Mouse (Mus musculus): Measurements from ENCODE around the gene Set. TPM values are rescaled to one million over a fixed set of nuclear protein-coding genes. Genes with fewer than 3 reads are reported as not detected.

Gene Set
- polyA plus RNA-seq, 1 experiment from 2014 or later: 449 TPM

DNA sequence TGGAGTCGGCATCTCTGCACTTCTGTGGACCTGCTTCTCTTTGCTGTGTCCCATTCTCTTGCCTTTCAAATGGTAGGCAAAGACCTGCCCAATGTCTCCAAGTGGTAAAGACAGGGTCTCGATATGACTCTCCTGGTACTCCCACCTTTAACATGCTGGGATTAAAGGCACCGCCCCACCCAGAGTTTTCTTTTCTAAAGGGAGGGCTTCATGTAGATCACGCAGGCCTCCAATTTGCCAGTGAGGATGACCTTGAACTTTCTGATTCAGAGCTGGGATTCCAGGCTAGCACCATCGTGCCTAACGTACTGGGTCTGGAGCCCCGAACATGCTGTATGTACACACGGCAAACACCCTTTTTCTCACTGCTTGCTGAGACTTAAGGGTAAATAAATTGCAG is 6.1 kb downstream of the Set start:
- no peak for ATAC-seq (ENCODE audit: borderline replicate concordance, extremely low read depth, low FRiP score, low TSS enrichment)
- peaks cover 1% of the 10 kb centered on the region; the same call in 1 of the 2 replicates for H3K36me3 ChIP-seq
- H3K4me3 ChIP-seq: peak overlapping the region; percentile 65
- peak overlapping the region; percentile 59 for H3K9ac ChIP-seq
- H3K27ac ChIP-seq: peak overlapping the region; percentile 98
- H3K9me3 ChIP-seq: no peaks in the 10 kb centered on the region
- H3K27me3 ChIP-seq: no peaks in the 10 kb centered on the region
- WGBS: 4% methylated on average over 8 of the region's 8 CpGs
- H3K4me1 ChIP-seq: peaks cover 37% of the 10 kb centered on the region
- H3K4me2 ChIP-seq: peak overlapping the region; percentile 89

DNA sequence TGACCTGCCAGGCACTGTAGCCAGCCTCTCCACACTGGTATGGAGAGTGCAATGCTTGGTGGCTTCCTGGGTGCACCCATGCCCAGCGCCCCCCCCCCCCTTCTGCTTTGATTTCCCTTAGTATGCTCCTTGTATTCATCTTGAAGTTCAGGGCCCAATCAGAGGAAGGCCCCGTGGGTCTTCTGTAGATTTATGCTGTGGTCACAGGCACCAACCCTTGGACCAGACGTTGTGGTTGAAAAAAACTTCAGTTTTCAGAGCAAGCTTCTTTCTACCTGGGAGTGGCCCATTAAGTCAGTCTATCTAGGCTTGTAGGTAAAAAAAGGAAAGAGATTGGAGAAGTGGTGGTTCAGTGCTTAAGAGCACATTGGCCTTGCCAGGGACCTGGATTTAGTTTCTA is 6.6 kb downstream of the Set start:
- WGBS: 6% methylated on average over 3 of the region's 3 CpGs
- Histone ChIP-seq H3K4me1 (peaks cover 41% of the 10 kb centered on the region), H3K9ac (peak overlapping the region; percentile 59)

DNA sequence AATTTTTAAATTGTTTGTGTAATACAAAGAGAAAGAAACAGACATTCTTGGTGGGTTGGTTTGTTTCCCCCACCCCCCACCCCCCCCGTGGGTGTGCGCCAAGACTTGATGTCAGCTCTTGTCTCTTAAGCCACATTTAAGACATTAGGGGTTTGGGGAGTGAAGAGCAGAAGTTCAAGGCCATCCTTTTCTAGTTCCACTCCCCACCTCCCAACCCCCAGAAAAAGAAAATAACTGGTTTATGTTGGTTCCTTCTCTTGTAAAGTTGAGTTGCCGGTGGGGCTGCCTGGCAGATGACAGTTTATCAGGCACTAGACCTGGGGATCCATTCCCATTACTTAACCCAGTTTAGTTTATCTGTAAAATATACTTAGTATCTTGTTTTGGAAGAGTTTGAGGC is 7.1 kb downstream of the Set start:
- 35% methylated on average over 3 of the region's 3 CpGs for WGBS
- peak overlapping the region; percentile 89 for H3K4me2 ChIP-seq
- no peaks in the 10 kb centered on the region for H3K27me3 ChIP-seq
- peak overlapping the region; percentile 59; the same call in 1 of the 2 replicates for H3K9ac ChIP-seq
- peaks cover 41% of the 10 kb centered on the region for H3K4me1 ChIP-seq
- no peaks in the 10 kb centered on the region for H3K9me3 ChIP-seq
- peak overlapping the region; percentile 65; the same call in 1 of the 2 replicates for H3K4me3 ChIP-seq
- H3K36me3 ChIP-seq: peaks cover 12% of the 10 kb centered on the region
- H3K27ac ChIP-seq: peak overlapping the region; percentile 98
- ATAC-seq (ENCODE audit: borderline replicate concordance, extremely low read depth, low FRiP score, low TSS enrichment): no peak

More for the DNA sequence above, 6.6 kb downstream of the Set start:
- peaks cover 7% of the 10 kb centered on the region for H3K36me3 ChIP-seq
- peak overlapping the region; percentile 98 for H3K27ac ChIP-seq
- no peaks in the 10 kb centered on the region for H3K9me3 ChIP-seq
- H3K4me2 ChIP-seq: peak overlapping the region; percentile 89
- no peak for ATAC-seq (ENCODE audit: borderline replicate concordance, extremely low read depth, low FRiP score, low TSS enrichment)
- peak overlapping the region; percentile 65 for H3K4me3 ChIP-seq
- H3K27me3 ChIP-seq: no peaks in the 10 kb centered on the region

DNA sequence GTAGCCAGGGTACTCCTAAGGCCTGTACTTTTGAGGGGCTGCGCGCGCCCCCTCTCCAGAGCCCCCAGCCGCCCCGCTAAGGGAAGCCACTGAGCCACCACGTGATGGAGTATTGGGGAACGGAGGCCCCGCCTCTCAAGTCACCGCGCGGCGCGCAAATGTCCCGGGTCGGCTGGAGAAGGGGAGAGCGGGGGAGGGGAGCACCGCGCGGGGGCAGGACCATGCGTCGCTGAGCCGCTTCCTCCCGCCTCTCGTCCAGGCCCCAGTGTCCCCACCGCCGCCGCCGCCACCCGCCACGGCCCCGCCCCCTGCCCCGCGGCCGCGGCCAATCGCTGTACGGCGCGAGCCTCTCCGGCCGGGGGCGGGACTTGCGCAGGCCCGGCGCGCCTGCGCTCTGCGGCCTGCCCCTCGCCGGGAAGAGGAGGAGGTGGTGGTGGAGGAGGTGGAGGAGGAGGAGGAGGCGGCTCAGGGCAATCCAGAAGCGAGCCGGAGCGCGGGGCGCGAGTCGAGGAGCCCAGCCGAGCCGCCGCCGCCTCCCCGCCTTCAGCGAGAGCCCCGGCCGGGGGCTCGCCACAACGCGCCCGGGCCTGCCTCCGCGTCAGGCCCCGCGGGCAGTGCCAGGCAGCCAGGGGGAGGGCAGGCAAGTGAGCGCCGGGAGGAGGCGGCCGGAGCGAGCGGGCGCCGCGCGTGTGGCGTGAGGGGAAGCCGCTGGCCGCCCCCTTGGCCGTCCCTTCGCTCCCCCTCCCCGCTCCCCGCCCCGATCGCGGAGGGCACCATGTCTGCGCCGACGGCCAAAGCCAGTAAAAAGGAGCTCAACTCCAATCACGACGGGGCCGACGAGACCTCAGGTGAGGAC is 9.1 kb downstream of the Set start:
- Histone ChIP-seq H3K27me3 (no peaks in the 10 kb centered on the region), H3K27ac (peak overlapping the region; percentile 100), H3K4me3 (peak overlapping the region; percentile 93), H3K36me3 (peaks cover 27% of the 10 kb centered on the region), H3K9me3 (no peaks in the 10 kb centered on the region), H3K9ac (peak overlapping the region; percentile 100), H3K4me2 (peak overlapping the region; percentile 78), H3K4me1 (peaks cover 38% of the 10 kb centered on the region)
- WGBS: 1% methylated on average over 83 of the region's 101 CpGs
- ATAC-seq (ENCODE audit: borderline replicate concordance, extremely low read depth, low FRiP score, low TSS enrichment): peak; percentile 92

DNA sequence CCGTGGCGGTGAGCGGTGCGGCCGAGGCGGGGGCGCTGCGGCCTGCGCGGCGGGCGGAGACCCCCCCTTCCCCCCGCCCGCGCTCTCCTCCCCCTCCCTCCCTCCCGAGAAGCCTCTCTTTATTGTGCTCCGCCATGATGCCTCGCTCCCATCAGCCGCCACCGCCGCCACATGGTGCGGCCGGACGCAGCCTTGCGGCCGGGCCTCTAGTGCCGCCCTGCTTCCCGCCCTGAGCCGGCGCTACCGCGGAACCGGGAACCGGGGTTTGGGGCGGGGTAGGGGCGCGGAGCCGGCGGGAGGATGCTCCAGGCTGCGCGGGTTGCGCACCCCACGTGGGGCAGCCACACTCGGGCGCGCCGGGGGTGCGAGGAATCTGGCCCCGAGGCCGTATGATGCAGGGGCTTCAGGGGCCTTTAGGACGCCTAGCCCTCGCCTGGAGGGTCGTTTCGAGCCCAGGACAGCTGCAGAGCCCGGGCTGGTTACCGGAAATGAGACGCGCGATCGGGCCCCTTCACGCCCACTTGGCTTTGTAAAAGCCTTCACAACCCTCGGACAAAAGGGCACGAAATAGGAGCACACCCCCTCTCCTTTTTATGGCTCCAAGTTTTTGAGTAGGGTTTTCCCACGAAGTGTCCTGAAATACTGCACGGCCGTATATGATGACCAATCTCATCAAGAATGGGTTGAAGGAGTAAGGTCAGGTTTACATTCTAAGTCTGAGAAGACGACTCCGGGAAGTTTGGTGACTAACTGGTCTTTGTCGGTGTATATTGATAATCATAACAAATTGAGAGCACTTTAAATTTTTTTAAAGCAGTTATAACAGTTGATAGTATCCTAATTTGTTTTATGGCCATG is 10.1 kb downstream of the Set start:
- ATAC-seq (ENCODE audit: borderline replicate concordance, extremely low read depth, low FRiP score, low TSS enrichment): peak; percentile 23; the same call in 1 of the 2 replicates
- H3K36me3 ChIP-seq: peaks cover 30% of the 10 kb centered on the region
- no peaks in the 10 kb centered on the region for H3K27me3 ChIP-seq
- peak overlapping the region; percentile 93 for H3K4me3 ChIP-seq
- WGBS: under 1% methylated on average over 60 of the region's 69 CpGs
- no peaks in the 10 kb centered on the region for H3K9me3 ChIP-seq
- H3K4me2 ChIP-seq: peak overlapping the region; percentile 56
- peak overlapping the region; percentile 100 for H3K27ac ChIP-seq
- peak overlapping the region; percentile 100 for H3K9ac ChIP-seq
- H3K4me1 ChIP-seq: peaks cover 33% of the 10 kb centered on the region

DNA sequence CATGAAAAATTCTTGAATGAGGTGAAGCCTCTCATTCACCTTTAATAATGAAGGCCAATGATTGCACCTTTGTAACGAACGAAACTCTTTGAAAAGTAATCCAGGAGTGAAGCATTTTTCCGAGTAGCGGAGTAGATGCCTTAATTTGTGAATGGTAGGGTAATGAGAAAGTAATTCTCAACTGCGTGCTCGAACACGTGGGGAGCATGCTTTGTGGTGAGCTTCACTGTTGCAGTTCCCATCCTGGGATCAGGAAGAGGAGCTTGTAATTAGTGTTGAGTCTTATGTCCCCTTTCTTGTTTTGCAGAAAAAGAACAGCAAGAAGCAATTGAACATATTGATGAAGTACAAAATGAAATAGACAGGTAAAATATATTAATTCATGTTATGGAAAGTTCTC is 10.8 kb downstream of the Set start:
- no peak for ATAC-seq (ENCODE audit: borderline replicate concordance, extremely low read depth, low FRiP score, low TSS enrichment)
- Histone ChIP-seq H3K4me3 (peak overlapping the region; percentile 93), H3K9me3 (no peaks in the 10 kb centered on the region), H3K36me3 (peaks cover 37% of the 10 kb centered on the region), H3K9ac (peak overlapping the region; percentile 100), H3K4me1 (peaks cover 33% of the 10 kb centered on the region), H3K27ac (no peak overlapping the region), H3K27me3 (no peaks in the 10 kb centered on the region), H3K4me2 (peak overlapping the region; percentile 56)
- 15% methylated on average over 7 of the region's 7 CpGs for WGBS

DNA sequence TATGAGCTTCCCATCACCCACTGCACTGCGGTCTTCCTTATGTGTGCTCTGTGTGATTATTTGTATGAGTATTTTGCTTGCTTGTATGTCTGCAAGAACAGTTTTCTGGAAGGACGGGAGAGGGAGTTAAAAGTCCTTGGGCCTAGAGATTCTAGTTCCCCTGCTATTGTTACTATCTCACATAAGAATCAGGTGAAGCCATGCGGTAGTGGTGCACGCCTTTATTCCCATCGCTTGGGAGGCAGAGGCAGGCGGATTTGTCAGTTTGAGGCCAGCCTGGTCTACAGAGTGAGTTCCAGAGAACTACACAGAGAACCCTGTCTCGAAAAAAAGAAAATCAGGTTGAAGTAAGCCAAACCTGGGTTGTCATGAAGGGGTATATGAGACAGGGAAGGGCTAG is 15.7 kb downstream of the Set start:
- 72% methylated on average over 7 of the region's 7 CpGs for WGBS
- no peak for ATAC-seq (ENCODE audit: borderline replicate concordance, extremely low read depth, low FRiP score, low TSS enrichment)
- no peak overlapping the region for H3K9ac ChIP-seq
- H3K9me3 ChIP-seq: no peaks in the 10 kb centered on the region
- H3K4me1 ChIP-seq: peaks cover 13% of the 10 kb centered on the region; the same call in 1 of the 2 replicates
- H3K27ac ChIP-seq: no peak overlapping the region
- H3K36me3 ChIP-seq: peaks cover 45% of the 10 kb centered on the region
- no peak overlapping the region for H3K4me2 ChIP-seq
- H3K27me3 ChIP-seq: no peaks in the 10 kb centered on the region
- H3K4me3 ChIP-seq: no peak overlapping the region

DNA sequence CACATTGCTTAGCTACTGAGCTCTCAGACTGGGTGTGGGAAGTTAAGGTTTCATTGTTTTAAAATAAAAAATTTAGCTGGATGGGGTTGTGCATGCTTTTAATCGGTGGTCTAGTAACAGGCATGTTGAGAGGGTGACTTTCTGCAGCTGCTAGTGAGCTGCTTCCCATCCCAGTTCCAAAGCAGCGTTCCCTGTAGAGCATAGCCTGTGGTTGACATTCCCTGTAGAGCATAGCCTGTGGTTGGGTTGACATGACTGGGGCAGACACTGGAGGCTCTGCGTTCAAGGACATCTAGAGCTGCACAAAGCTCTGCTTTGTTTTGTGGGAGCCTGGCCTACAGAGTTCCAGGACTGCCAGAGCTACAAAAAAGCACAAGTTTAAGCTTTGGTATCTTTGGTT is 16.1 kb downstream of the Set start:
- Histone ChIP-seq H3K4me3 (no peak overlapping the region), H3K4me2 (no peak overlapping the region), H3K9ac (no peak overlapping the region), H3K27ac (no peak overlapping the region), H3K36me3 (peaks cover 43% of the 10 kb centered on the region), H3K9me3 (no peaks in the 10 kb centered on the region), H3K27me3 (no peaks in the 10 kb centered on the region), H3K4me1 (peaks cover 12% of the 10 kb centered on the region)
- WGBS: 82% methylated on average over 3 of the region's 3 CpGs
- ATAC-seq (ENCODE audit: borderline replicate concordance, extremely low read depth, low FRiP score, low TSS enrichment): no peak

DNA sequence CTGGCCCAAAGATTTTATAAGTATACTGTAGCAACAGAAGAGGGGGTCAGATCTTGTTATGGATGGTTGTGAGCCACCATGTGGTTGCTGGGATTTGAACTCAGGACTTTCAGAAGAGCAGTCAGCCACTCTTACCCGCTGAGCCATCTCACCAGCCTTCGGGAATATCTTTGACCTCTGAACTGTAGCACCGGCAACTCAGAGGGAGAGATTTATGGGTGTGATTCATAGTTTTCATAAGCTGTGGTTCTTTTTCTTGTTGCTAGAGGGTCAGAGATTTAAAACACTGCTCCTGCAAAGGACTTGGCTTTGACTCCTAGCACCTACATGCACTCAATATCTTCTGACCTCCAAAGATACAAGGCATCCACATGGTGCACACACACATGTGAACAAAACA is 18.4 kb downstream of the Set start:
- H3K27ac ChIP-seq: no peak overlapping the region
- 48% methylated on average over 3 of the region's 3 CpGs for WGBS
- no peak for ATAC-seq (ENCODE audit: borderline replicate concordance, extremely low read depth, low FRiP score, low TSS enrichment)
- no peak overlapping the region for H3K9ac ChIP-seq
- no peak overlapping the region for H3K4me3 ChIP-seq
- H3K36me3 ChIP-seq: peaks cover 20% of the 10 kb centered on the region
- no peak overlapping the region for H3K4me2 ChIP-seq
- H3K27me3 ChIP-seq: no peaks in the 10 kb centered on the region
- peaks cover 17% of the 10 kb centered on the region for H3K4me1 ChIP-seq
- H3K9me3 ChIP-seq: no peaks in the 10 kb centered on the region

DNA sequence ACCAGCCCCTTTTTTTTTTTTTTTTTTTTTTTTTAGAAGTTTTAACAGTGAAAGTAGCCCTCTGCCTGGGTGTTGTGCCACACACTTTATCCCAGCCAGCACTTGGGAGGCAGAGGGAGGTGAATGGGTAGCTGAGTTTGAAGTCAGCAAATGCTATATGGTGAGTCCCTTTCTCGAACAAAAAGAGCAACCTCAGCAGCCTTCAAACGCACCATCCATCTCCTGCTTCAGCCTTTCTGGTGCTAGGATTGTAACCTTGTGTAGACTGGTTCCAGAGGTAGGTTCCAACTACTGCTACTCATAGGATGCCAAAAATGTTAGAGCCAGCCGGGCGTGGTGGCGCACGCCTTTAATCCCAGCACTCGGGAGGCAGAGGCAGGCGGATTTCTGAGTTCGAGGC is 19.3 kb downstream of the Set start:
- no peak overlapping the region for H3K4me2 ChIP-seq
- H3K27me3 ChIP-seq: no peaks in the 10 kb centered on the region
- H3K27ac ChIP-seq: no peak overlapping the region
- 88% methylated on average over 9 of the region's 9 CpGs for WGBS
- peaks cover 19% of the 10 kb centered on the region for H3K36me3 ChIP-seq
- H3K4me1 ChIP-seq: peaks cover 17% of the 10 kb centered on the region
- no peak overlapping the region for H3K4me3 ChIP-seq
- H3K9me3 ChIP-seq: no peaks in the 10 kb centered on the region
- ATAC-seq (ENCODE audit: borderline replicate concordance, extremely low read depth, low FRiP score, low TSS enrichment): no peak
- no peak overlapping the region for H3K9ac ChIP-seq

DNA sequence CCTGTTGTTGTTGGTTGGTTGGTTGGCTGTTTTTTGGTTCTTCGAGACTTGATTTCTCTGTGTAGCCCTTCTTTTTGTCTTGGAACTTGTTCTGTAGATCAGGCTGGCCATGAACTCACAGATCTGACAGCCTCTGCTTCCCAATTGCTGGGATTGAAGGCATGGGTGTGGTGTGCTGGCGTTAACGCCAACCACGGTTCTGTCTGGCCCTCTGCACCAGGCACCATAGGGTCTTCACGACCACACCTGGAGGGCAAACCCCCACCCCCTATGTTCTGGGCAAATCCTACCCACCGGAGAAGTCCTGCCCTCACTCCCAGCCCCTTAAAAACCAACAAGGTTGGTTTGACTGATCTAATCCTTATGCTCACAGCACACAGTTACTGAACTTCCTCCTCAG is 19.8 kb downstream of the Set start:
- Histone ChIP-seq H3K36me3 (peaks cover 17% of the 10 kb centered on the region), H3K27ac (peak overlapping the region; percentile 97), H3K4me3 (peak overlapping the region; percentile 76; the same call in 1 of the 2 replicates), H3K27me3 (no peaks in the 10 kb centered on the region), H3K4me1 (peaks cover 17% of the 10 kb centered on the region), H3K4me2 (peak overlapping the region; percentile 97), H3K9me3 (no peaks in the 10 kb centered on the region), H3K9ac (no peak overlapping the region; the same call in 1 of the 2 replicates)
- WGBS: 64% methylated on average over 6 of the region's 6 CpGs
- 0 out of 2 replicates have a peak, but pooled peaks have one; percentile 1 for ATAC-seq (ENCODE audit: borderline replicate concordance, extremely low read depth, low FRiP score, low TSS enrichment)

Data from lung, embryonic 15.5 days (tissue).